Comparison of ENCODE assay signal across 22 mouse cellular contexts in the genomic region with DNA sequence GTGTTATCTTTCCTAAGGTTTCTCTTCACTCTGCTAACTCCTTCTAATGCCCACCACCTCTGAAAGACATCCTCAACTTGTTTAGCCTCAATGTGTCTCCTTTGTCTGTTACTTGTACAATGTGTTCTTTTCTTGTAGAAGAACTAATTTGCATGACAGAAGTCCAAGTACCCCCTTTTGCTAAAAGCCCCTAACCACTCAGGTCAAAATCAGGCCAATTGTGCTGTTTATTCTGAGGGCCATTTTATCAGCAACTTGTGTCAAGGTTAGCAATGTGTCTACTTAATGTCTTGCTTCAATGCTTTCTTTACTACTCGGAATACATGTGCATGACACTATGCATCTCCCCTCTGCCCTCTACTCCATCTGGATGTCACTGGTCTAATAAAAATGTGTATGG.
"Had no signal": no experiment of that assay in that cellular context is flagged by ENCODE, and none has a peak within 500 bp of the region (broad histone marks: within the 10 kb centered on the region; RNA-seq: fewer than 3 reads in every experiment).

No protein-coding gene starts in this region.

- H3K4me3 ChIP-seq: layer of hippocampus, adult 2 months; limb, embryonic 10.5 days; limb, embryonic 13.5 days; liver, embryonic 12.5 days; liver, embryonic 15.5 days; lung, embryonic 15.5 days; midbrain, embryonic 12.5 days; myocyte; neural tube, embryonic 12.5 days; neural tube, embryonic 15.5 days had no signal

- DNase-seq: kidney, adult 2 months; kidney, postnatal 25 days; layer of hippocampus, adult 9-11 months; liver; lung, adult 18-20 months; lung, postnatal 10 days; lung, postnatal 36 days; retina, postnatal 1 day; thymus, adult 2 months; thymus, postnatal 14 days; thymus, postnatal 4 days had no signal

- H3K27ac ChIP-seq: kidney, postnatal 0 days; layer of hippocampus, adult 2 months; limb, embryonic 10.5 days; limb, embryonic 13.5 days; liver, embryonic 12.5 days; liver, embryonic 15.5 days; lung, embryonic 15.5 days; midbrain, embryonic 12.5 days; neural tube, embryonic 12.5 days; neural tube, embryonic 15.5 days had no signal

- H3K9me3 ChIP-seq: limb, embryonic 10.5 days; limb, embryonic 13.5 days; liver, embryonic 12.5 days; liver, embryonic 15.5 days; lung, embryonic 15.5 days; midbrain, embryonic 12.5 days; neural tube, embryonic 12.5 days; neural tube, embryonic 15.5 days had no signal

- H3K36me3 ChIP-seq: limb, embryonic 10.5 days; limb, embryonic 13.5 days; liver, embryonic 12.5 days; liver, embryonic 15.5 days; lung, embryonic 15.5 days; midbrain, embryonic 12.5 days; neural tube, embryonic 12.5 days; neural tube, embryonic 15.5 days had no signal

- H3K4me1 ChIP-seq: limb, embryonic 10.5 days; limb, embryonic 13.5 days; liver, embryonic 12.5 days; liver, embryonic 15.5 days; lung, embryonic 15.5 days; neural tube, embryonic 15.5 days had no signal

- H3K9ac ChIP-seq: limb, embryonic 13.5 days; liver, embryonic 12.5 days; liver, embryonic 15.5 days; lung, embryonic 15.5 days; midbrain, embryonic 12.5 days; neural tube, embryonic 12.5 days; neural tube, embryonic 15.5 days had no signal
